Mouse (Mus musculus) fibroblast of lung, adult 2 months (primary cell): ENCODE measurements around the gene Ccdc69.

Experiments used
- DNase-seq: peaks from one replicate; pipeline ENCODE4 v3.0.0-alpha.2; 2011; ENCODE audit warnings: low read depth

The Ccdc69 gene

DNA sequence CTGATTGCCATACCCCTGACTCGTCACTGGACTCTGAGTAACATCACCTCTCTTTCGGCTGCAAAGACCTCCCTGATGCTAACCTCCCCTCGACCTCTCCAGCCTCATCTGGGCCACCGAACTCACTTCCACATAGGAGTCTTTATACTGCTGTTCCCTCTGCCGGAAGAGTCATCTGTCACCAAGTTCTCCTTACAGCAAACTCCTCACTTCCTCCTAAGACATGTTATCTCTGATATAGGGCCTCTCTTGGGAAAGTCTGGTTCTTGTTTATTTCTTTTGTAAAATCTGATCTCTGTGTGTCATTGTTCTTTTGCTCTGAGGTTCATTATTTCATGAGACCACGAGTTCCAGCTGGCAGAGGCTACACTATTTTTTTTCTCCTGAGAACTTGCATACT, 69.7 kb downstream of the Ccdc69 start:
- DNase-seq: no peak

DNA sequence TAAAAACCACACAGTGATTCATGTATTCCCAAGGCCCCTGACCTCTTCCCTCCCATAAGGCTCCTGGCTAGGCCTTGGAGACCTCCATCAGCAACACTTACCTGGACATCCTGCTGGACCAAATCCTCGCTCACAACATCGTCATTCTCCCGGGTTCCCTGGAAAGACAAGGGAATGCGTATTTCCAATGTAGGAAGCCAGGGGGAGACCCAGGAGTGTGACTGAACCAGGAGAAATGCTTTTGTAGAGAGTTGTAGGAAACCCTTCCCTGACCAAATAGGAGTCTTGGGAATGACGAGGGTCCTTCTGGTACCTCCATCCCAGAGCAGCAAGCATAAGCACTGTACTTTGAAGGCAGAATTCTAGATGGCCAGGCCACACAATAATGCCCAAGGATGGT, 72.2 kb downstream of the Ccdc69 start:
- DNase-seq: no peak

DNA sequence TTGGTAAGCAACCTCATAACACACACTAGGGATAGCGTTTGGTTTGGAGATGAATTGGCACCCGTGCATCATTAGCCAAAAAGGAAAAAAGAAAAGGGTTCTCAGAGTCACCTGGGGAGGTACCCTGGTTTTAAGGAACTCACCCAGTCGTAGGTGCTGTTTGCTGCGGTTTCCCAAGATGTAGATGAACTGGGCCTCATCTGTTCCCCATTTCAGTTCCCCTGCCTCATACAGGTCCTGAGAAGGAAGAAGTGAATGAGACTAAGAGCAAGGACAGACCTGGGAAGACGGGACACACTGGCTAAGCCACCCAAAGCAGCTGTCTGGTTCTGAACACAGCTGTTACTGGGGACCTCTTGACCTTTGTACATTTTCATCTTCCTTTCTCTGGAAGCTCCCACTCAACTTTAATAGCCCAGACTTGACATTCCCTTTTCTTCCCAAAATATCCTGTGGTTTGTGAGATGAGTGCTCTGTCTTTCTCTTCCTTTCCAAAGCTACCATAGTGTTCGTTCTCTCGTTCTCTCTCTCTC, 72.9 kb downstream of the Ccdc69 start:
- no peak for DNase-seq
